Mouse (Mus musculus) embryo, embryonic 9.5 days (tissue): ENCODE measurements at regions not wholly inside any gene's neighbourhood (a gene's known extent, or its start where the extent isn't known, plus 50 kb on each side); places are given as distances from the start of the nearest gene placed in this dataset.

ENCODE experiments used
- DNase-seq: peaks from one replicate; pipeline ENCODE4 v3.0.0-alpha.2; 2017; ENCODE audit errors: extremely low spot score

DNA sequence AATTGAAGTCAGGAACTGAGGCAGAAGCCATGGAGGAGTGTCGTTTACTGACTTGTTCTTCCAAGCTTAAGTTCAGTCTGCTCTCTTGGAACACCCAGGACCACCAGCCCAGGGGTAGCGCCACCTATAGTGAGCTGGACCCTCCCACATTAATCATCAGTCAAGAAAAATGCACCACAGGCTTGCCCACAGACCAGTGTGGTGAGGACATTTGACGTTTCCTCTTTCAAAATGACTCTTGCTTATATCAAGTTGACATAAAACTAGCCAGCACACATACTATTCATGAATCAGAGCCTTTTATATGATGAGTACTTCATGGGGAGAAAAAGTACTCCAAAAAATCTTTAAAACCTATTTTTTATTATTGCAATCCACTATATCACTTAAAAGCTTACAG lies 69.7 kb upstream of the Paip1 start:
- DNase-seq: no peak

DNA sequence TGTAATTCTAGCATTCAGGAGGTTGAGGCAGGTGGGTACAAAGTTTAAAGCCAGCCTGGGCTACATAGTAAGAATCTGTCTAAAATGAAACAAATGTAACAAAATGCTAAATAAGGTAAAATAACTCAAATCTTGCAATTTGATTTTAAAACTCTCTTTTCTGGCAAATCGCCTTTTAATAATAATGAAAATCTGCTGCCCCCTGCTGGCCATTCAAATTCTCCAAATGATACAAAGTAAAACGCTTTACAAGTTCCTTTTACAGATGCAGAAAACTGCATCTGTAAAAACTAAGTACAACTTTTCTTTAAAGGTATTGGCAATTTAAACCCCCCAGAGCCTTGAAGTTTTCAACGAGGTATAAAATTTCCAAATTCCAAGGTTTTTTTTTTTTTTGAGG lies 65.0 kb upstream of the Paip1 start:
- peak; percentile 16 for DNase-seq

DNA sequence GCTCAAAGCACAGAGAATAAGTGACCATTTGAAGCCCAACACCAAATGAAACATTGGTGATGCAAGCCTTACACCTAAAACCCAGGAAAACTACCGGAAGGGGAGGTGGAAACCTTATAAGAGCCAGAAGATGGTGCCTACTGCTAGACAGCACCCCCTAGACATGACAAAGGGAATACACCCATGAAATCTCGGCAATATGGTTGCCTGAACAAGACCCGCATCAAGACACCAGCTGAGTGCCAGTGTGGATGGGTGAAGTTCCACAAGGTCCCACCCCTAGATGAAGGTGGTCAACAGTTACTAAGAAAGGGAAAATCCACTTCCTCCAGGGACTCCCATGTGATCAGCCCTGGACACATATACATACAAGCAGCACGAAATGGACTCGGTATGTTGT lies 64.2 kb upstream of the Paip1 start:
- DNase-seq: no peak

DNA sequence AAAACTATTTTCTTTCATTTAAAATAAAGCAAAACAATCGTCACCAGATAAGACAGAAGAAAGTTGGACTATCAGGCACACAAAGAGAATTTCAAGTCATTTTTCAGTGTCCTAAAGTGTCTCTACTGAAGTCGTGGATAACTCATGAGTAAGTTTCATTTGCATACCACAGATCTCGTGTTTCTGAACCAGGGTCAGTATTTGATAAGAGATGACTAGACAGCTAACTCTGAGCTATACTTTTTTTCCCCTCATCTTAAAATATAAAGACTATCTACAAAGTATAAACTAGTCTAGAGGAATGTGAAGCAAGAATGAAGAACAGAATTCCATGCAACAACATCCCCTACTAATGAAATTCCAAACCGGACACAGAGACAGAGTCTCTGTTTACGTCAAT lies 60.9 kb upstream of the Paip1 start:
- DNase-seq: no peak

DNA sequence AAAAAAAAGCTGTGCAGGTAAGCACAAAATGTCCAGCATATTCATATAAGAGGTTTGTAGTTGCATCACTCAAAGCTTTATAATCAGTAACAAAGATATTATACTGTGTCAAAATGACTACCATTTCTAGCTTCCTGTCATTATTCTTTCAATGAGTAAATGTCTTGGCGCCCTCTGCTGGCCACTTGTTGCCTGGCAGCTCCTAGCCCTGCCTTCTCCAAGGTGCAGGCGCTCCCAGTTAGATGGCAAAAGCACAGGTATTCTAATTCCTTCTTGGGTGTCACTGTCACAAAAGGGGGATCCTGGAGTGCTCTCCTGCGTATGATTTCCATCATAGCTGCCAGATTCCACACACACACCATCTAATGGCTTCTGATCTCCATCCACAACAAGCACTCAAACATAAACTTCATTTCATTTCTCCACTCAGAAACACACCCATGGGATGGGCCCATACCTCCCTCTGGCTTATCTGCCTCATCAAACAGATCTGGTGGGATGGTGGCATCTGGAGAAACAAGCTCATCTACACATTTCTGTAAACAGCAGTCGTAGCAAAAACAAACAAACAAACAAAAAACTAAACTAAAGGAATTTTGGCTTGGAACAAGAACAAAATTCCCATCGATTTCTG lies 49.9 kb upstream of the Paip1 start:
- peak; percentile 61 for DNase-seq
